Mouse (Mus musculus) lung, adult 2 months (tissue): Measurements from ENCODE around the gene Cutc.

Experiments used
- CTCF ChIP-seq: fragments of 200-500 bp; IDR thresholded peaks from 2 replicates; pipeline ENCODE4 v1.5.1; 2011; ENCODE audit warnings: mild to moderate bottlenecking, low read length, control low read depth; ENCODE audit not compliant: insufficient read depth
- POLR2A ChIP-seq: fragments of 200-500 bp; IDR thresholded peaks from 2 replicates; pipeline ENCODE4 v1.6.1; 2011; ENCODE audit warnings: low read depth, mild to moderate bottlenecking, control low read depth, low read length, borderline replicate concordance; ENCODE audit errors: extremely low read depth

DNA sequence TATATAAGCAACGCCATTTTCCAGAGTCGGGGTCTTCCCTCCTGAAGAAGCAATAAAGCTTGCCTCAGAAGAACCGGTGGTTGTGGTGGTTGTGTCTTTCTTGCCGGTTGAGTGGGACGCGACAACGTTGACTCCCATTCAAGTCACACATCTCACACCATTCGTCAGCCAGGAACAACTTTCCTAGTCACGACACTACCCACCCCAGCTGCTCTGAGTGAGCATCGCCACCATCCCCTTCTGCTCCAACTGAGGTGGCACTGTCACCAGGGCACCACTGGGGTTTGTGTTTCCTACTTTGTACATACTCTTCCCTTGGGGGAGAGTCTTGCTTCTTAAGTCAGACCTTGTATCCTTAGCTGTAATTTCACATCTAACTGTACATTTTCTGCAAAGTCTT is 14.4 kb upstream of the Cutc start:
- TF ChIP-seq POLR2A (no peak), CTCF (no peak)
